In genomic region chr16:57330111-57330510, GRCm38 (mm10) we compare ENCODE assay signal across 25 mouse cellular contexts. TPM values are rescaled to one million over a fixed set of nuclear protein-coding genes. Genes with fewer than 3 reads are reported as not detected.
DNase-seq lines count a peak whose midpoint lies in the region; ATAC-seq and TF ChIP-seq lines count a peak whose summit lies in the region.
"Had no signal": no experiment of that assay in that cellular context is flagged by ENCODE, and none has a peak within 500 bp of the region (broad histone marks: within the 10 kb centered on the region; RNA-seq: fewer than 3 reads in every experiment).

No protein-coding gene starts in this region.

- H3K9me3 ChIP-seq in heart, embryonic 11.5 days (replicated peaks; ENCODE audit: control insufficient read depth, low read length): no peaks in the 10 kb centered on the region
- no peaks in the 10 kb centered on the region for H3K9me3 ChIP-seq in kidney, postnatal 0 days (replicated peaks; ENCODE audit: low read length)
- H3K9me3 ChIP-seq: embryonic facial prominence, embryonic 10.5 days; forebrain, embryonic 13.5 days; heart, embryonic 12.5 days; hindbrain, embryonic 13.5 days had no signal

- TF ChIP-seq CTCF in heart, adult 2 months (IDR thresholded peaks at IDR 0.05): no peak
- TF ChIP-seq CTCF in kidney, postnatal 0 days (IDR thresholded peaks at IDR 0.05; ENCODE audit: low read depth): no peak

- H3K4me2 ChIP-seq in heart, embryonic 11.5 days: no peak overlapping the region
- no peak overlapping the region for H3K4me2 ChIP-seq in kidney, postnatal 0 days (ENCODE audit: low read length)
- H3K4me2 ChIP-seq: forebrain, embryonic 13.5 days; heart, embryonic 12.5 days; hindbrain, embryonic 13.5 days had no signal

- ATAC-seq in heart, embryonic 11.5 days (replicated peaks; ENCODE audit: insufficient number of reproducible peaks, low FRiP score, low TSS enrichment): no peak
- ATAC-seq in kidney, postnatal 0 days (replicated peaks; ENCODE audit: low FRiP score, low read depth): no peak
- ATAC-seq: activated CD4-positive, CD25-positive, alpha-beta regulatory T cell, adult 4 months; forebrain, embryonic 13.5 days; forebrain, postnatal 0 days; hindbrain, postnatal 0 days; Patski had no signal

- H3K27ac ChIP-seq in heart, adult 2 months: peak overlapping the region; percentile 15
- no peak overlapping the region for H3K27ac ChIP-seq in heart, embryonic 11.5 days (ENCODE audit: low read depth, low read length)
- no peak overlapping the region for H3K27ac ChIP-seq in kidney, postnatal 0 days
- H3K27ac ChIP-seq: embryonic facial prominence, embryonic 10.5 days; forebrain, embryonic 13.5 days; hindbrain, embryonic 13.5 days; hindbrain, postnatal 0 days had no signal

- DNase-seq in heart, adult 2 months: no peak
- peak; percentile 38 for DNase-seq in kidney, postnatal 0 days (ENCODE audit: low spot score)
- no peak for DNase-seq in kidney, postnatal 10 days
- DNase-seq in lung, postnatal 10 days: peak; percentile 27
- no peak for DNase-seq in lung, postnatal 14 days
- DNase-seq: adrenal gland, adult 2 months; adrenal gland, postnatal 25 days; cerebellum, adult 2 months; cerebellum, postnatal 10 days; forebrain, postnatal 0 days; gastrocnemius, postnatal 36 days; heart, adult 18-20 months had no signal

- peaks cover 5% of the 10 kb centered on the region for H3K4me1 ChIP-seq in heart, adult 2 months (ENCODE audit: control insufficient read depth, insufficient read depth, low read length)
- no peaks in the 10 kb centered on the region for H3K4me1 ChIP-seq in heart, embryonic 11.5 days (ENCODE audit: control insufficient read depth, insufficient read depth, low read length)
- H3K4me1 ChIP-seq in kidney, postnatal 0 days (replicated peaks; ENCODE audit: insufficient read depth, low read length): no peaks in the 10 kb centered on the region
- H3K4me1 ChIP-seq: forebrain, embryonic 13.5 days; heart, embryonic 12.5 days; hindbrain, embryonic 13.5 days had no signal

- H3K4me3 ChIP-seq in heart, adult 2 months: no peak overlapping the region
- H3K4me3 ChIP-seq in heart, embryonic 11.5 days (ENCODE audit: low read depth, low read length): no peak overlapping the region
- H3K4me3 ChIP-seq in kidney, postnatal 0 days (replicated peaks; ENCODE audit: low read depth, low read length): no peak overlapping the region
- H3K4me3 ChIP-seq: embryonic facial prominence, embryonic 10.5 days; forebrain, embryonic 13.5 days; heart, embryonic 12.5 days; hindbrain, embryonic 13.5 days had no signal

- WGBS in heart, adult 2 months: 45% methylated on average over 2 of the region's 2 CpGs
- WGBS in heart, embryonic 11.5 days (ENCODE audit: insufficient replicate concordance): 75% methylated on average over 2 of the region's 2 CpGs
- WGBS in kidney, postnatal 0 days: 80% methylated on average over 2 of the region's 2 CpGs

- intact Hi-C loops in heart, adult 2 months (cut with DNase I): no loop called here

- H3K9ac ChIP-seq in heart, adult 2 months (ENCODE audit: low read depth, low read length): no peak overlapping the region
- no peak overlapping the region for H3K9ac ChIP-seq in heart, embryonic 11.5 days (ENCODE audit: low read depth, low read length)
- H3K9ac ChIP-seq in kidney, postnatal 0 days (ENCODE audit: low read depth, low read length): no peak overlapping the region
- H3K9ac ChIP-seq: forebrain, embryonic 13.5 days; forebrain, postnatal 0 days; heart, embryonic 12.5 days; hindbrain, embryonic 13.5 days had no signal

- peaks cover 10% of the 10 kb centered on the region for H3K36me3 ChIP-seq in heart, adult 2 months (ENCODE audit: control insufficient read depth, insufficient read depth, low read length)
- H3K36me3 ChIP-seq in heart, embryonic 11.5 days (ENCODE audit: control insufficient read depth, insufficient read depth, low read length): no peaks in the 10 kb centered on the region
- H3K36me3 ChIP-seq in kidney, postnatal 0 days (ENCODE audit: insufficient read depth, low read length): no peaks in the 10 kb centered on the region
- H3K36me3 ChIP-seq: embryonic facial prominence, embryonic 10.5 days; heart, embryonic 12.5 days; hindbrain, embryonic 13.5 days had no signal

- no peaks in the 10 kb centered on the region for H3K27me3 ChIP-seq in heart, adult 2 months (ENCODE audit: control insufficient read depth, insufficient read depth, low read length)
- no peaks in the 10 kb centered on the region for H3K27me3 ChIP-seq in heart, embryonic 11.5 days (ENCODE audit: control insufficient read depth, insufficient read depth, low read length)
- H3K27me3 ChIP-seq in kidney, postnatal 0 days (ENCODE audit: insufficient read depth, low read length): no peaks in the 10 kb centered on the region
- H3K27me3 ChIP-seq: CH12.LX; forebrain, embryonic 13.5 days; heart, embryonic 12.5 days; hindbrain, embryonic 13.5 days; Patski had no signal

- H3K79me2 ChIP-seq in heart, adult 2 months (replicated peaks; ENCODE audit: control insufficient read depth, insufficient read depth, low read length): no peaks in the 10 kb centered on the region; the same call in 1 of the 2 replicates

- TF ChIP-seq EP300 in heart, adult 2 months (IDR thresholded peaks at IDR 0.05; ENCODE audit: insufficient read depth, low read depth, low read length): no peak

- no peak for TF ChIP-seq POLR2A in heart, adult 2 months (IDR thresholded peaks at IDR 0.05; ENCODE audit: insufficient read depth, low read depth, low read length)

RNA-seq across cellular contexts. Expression of gene Filip1l, which starts 22.8 kb away (rescaled TPM):
- 10 to 100 TPM; 35.0 to 36.3 TPM for total RNA-seq in heart, adult 2 months (2021)
- polyA plus RNA-seq in heart, adult 2 months (2012; rRNA removed): 9.2 and 19.5 TPM in 2 replicates
- 26.0 and 26.8 TPM in 2 replicates for polyA plus RNA-seq in heart, embryonic 11.5 days (2014; fragmentation: Nextera tagmentation; extraction: Ambion mirVana)
- polyA plus RNA-seq in kidney, postnatal 0 days (2015; fragmentation: Nextera tagmentation; extraction: Ambion mirVana): 30.4 and 32.5 TPM in 2 replicates

RNA-seq across cellular contexts. Expression of gene Tmem30c, which starts 37.4 kb away (rescaled TPM):
- total RNA-seq in heart, adult 2 months (2021): not detected
- polyA plus RNA-seq in heart, adult 2 months (2012; rRNA removed): not detected in 2 replicates
- polyA plus RNA-seq in heart, embryonic 11.5 days (2014; fragmentation: Nextera tagmentation; extraction: Ambion mirVana): 0.10 TPM in 1 of 2 replicates, not detected in the other
- not detected in 2 replicates for polyA plus RNA-seq in kidney, postnatal 0 days (2015; fragmentation: Nextera tagmentation; extraction: Ambion mirVana)
- total RNA-seq: adrenal gland, adult 2 months; adrenal gland, postnatal 25 days; gastrocnemius, adult 18-20 months; gastrocnemius, postnatal 36 days; heart, adult 18-20 months; hematopoietic stem cell, adult 5-6 weeks had no signal
- polyA plus RNA-seq: activated CD4-positive, CD25-positive, alpha-beta regulatory T cell, adult 4 months; adrenal gland, adult 2 months; embryonic facial prominence, embryonic 14.5 days; heart, embryonic 12.5 days; heart, embryonic 16.5 days; Patski had no signal

Comparison
In these comparisons a context has a peak if more than half of its experiments do, and no peak if none do; other contexts are left out.
1. DNase-seq: peak in kidney, postnatal 0 days (single experiment) and lung, postnatal 10 days (single experiment); none in heart, adult 2 months (0 of 2), kidney, postnatal 10 days (single experiment) and lung, postnatal 14 days (single experiment).